Mouse (Mus musculus) bone marrow, adult 2 months (tissue): ENCODE results near the gene Ccdc141.

Experiments used
- CTCF ChIP-seq: fragments of 200-500 bp; IDR thresholded peaks from 2 replicates; pipeline ENCODE4 v1.5.1; 2011; ENCODE audit warnings: low read length, control low read depth; ENCODE audit not compliant: control insufficient read depth, insufficient read depth
- POLR2A ChIP-seq: fragments of 200-500 bp; IDR thresholded peaks from 2 replicates; pipeline ENCODE4 v1.6.1; 2011; ENCODE audit warnings: low read depth, mild to moderate bottlenecking, control low read depth, low read length, borderline replicate concordance; ENCODE audit not compliant: control insufficient read depth

DNA sequence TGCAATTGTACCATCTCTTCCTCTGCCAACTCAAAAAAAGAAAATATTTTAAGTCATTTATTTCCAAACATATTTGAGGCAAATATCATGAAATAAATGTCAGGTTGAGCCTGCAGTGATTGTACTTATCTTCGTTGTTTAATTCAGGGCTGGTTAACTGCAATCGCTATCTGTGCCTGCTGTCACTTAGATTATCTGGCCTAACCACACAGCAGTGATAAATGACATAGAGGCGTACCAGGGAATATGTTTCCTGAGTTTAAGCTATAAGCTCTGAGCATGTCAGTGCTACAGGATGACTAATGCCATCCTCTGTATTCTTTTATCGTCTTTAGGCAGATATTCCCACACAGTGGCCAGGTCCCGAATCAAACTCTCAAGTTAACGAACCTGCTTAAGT lies 31.6 kb downstream of the Ccdc141 start:
- no peak for TF ChIP-seq POLR2A
- no peak for TF ChIP-seq CTCF
